Mouse (Mus musculus): ENCODE measurements at regions not wholly inside any gene's neighbourhood (a gene's known extent, or its start where the extent isn't known, plus 50 kb on each side); places are given as distances from the start of the nearest gene placed in this dataset.

GRCm38 (mm10) chr16:95893534-95894290 lies 97.0 kb downstream of the Psmg1 start:
- no peak for DNase-seq (ENCODE audit: extremely low read depth, insufficient read length, low spot score)

GRCm38 (mm10) chr16:95892356-95892755 lies 98.4 kb downstream of the Psmg1 start:
- no peak for DNase-seq (ENCODE audit: extremely low read depth, insufficient read length, low spot score)

- no peak for DNase-seq (ENCODE audit: extremely low read depth, insufficient read length, low spot score)
Observed at GRCm38 (mm10) chr16:95886131-95886530, 104.6 kb downstream of the Psmg1 start.

DNA sequence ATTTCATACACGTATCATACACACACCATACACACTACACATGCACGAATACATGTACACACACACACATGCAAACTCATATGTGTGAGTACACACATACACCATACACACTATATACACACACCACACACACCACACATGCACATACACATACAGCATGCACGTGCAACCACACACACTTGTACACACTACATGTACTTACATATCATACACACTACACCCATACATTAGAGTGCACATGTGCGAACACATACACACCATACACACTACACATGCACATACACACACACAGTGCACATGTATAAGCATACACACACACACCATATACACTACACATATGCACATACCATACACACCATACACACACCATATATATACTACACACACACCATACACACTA lies 117.5 kb downstream of the Psmg1 start:
- no peak for DNase-seq (ENCODE audit: extremely low read depth, insufficient read length, low spot score)

DNA sequence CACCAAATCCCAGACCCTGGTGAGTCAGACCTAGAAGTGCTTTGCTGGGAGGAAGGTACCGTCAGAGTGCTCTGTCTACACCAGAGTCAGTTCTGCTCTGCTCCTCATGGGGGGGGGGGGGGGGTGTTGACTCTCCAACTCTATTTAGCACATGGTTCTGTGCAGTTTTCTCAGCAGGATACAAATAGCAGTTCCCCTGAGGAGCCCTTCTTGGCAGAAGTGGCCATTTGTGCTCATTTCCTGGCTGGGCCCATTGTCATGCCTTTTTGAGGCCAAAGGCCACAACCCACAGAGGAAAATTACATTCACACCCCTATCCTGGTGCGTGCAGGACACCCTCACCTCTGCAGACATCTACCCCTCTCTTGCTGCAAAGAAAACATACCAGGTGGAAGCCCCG lies 118.3 kb downstream of the Psmg1 start:
- no peak for DNase-seq (ENCODE audit: extremely low read depth, insufficient read length, low spot score)

- no peak for DNase-seq (ENCODE audit: extremely low read depth, insufficient read length, low spot score)
Observed at GRCm38 (mm10) chr16:95870291-95870690, 120.5 kb downstream of the Psmg1 start.

- no peak for DNase-seq (ENCODE audit: extremely low read depth, insufficient read length, low spot score)
Observed at GRCm38 (mm10) chr16:95869501-95869900, 121.3 kb downstream of the Psmg1 start.

- no peak for DNase-seq (ENCODE audit: extremely low read depth, insufficient read length, low spot score)
Observed at GRCm38 (mm10) chr16:95868896-95869295, 121.9 kb downstream of the Psmg1 start.

DNA sequence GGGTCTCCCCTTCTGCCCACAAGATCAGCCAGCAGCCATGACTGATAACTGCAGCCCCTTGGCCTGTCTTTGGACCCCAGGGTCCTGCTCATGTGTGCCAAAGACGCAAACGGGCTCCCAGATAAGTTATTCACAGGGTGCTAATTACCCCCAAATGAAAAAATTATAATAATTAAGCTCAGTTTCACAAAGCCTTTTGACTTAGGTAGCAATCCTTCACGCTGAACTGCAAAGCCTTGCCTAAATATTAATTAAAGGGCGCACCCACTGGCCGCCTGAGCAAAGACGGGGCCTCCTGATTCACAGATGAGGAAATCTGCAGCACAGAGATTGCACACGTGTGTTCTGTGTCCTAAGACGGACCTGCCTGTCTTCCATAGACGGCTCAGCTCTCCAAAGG lies 123.2 kb downstream of the Psmg1 start:
- no peak for DNase-seq (ENCODE audit: extremely low read depth, insufficient read length, low spot score)

- DNase-seq (ENCODE audit: extremely low read depth, insufficient read length, low spot score): no peak
Observed at GRCm38 (mm10) chr16:95866866-95867420, 123.8 kb downstream of the Psmg1 start.

DNA sequence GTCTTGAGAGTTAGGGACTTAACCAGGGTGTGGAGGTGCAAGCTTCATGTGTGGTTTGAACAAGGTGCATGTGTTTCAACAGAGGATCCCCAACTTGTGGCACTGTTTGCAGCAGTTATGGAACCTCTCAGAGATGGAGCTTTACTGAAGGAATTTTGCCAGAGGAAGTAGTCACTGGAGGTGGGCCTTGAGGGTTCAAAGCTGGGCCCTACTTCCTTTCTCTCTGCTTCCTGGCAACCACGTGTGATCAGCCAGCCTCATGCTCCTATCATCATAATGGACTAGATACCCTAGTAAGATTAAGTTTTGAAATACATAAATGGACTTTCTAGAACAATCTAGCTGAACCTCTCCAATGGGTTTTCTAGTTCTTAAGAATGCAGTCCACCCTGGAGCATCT lies 125.2 kb downstream of the Psmg1 start:
- no peak for DNase-seq (ENCODE audit: extremely low read depth, insufficient read length, low spot score)

DNA sequence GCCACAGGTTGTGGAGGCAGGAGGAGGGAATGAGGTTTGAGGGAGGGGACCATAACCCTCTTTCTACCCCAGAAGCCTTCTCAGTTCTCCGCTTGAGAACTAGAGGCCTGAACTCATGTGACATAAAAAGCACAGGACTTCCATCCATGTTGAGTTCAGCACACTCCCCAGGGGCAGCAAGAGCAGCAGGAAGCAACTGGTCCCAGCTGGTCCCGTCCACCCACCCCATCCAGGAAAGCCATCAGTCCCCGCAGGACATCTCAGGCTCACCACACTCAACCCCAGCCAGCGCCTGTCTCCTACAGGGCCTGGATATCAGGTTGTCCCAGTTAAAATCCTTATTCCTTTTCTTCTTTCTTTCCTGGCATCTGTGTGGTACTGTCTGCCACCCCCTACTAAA lies 126.1 kb downstream of the Psmg1 start:
- no peak for DNase-seq (ENCODE audit: extremely low read depth, insufficient read length, low spot score)

DNA sequence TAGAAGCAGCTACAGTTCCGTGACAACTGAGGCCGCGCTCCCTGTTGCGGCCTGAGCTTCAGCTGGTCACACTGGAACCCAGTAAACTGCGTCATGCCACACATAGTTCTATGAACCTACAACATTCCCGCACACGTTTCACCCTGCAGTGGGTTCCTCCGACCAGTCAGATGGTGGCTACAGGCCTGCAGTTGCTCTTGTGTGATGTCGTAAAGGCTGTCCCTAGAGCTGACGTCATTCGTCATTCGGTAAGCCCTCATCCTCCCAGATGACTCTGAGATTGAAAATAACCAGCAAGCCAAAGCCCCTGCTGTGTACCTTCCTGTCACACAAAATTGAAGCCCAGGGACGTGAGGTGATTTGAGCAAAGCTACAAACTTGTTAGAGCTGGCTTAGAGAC lies 126.7 kb downstream of the Psmg1 start:
- no peak for DNase-seq (ENCODE audit: extremely low read depth, insufficient read length, low spot score)

DNA sequence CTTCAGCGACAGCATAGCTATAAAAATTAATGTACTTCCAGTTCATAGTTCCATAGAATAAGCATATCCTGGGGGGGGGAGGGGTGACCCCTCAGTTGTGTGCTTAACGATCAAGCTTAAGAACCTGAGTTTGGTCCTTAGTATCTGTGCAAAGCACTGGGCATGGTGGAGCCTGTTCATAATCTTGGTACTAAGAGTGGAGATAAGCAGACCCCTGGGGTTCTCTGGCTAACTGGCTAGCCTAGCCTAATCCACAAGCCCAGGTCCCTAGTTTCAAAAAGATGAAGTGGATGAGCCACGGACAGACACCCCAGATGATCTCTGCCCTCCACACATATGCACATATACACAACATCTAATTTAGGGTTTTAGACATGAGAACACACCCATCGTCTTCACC lies 127.2 kb downstream of the Psmg1 start:
- DNase-seq (ENCODE audit: extremely low read depth, insufficient read length, low spot score): no peak

DNA sequence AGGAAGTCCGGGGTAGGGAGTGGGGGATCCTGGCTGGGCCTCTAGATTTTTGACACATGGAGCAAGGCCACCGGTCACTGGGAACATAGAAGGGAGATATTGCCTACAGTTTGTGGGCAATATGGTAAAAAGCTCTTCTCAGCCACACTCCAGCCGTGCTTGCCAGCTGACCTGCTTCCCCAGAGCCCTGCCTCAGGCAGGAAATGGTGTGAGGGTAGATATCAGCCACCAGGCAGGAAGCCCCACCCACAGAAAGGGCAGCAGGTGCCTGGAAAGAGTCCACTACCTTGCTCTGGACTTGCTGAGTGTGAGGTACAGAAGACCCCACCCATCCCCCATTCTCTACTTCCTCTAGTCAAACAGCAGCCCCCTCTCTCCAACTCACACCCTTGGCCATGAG lies 128.1 kb downstream of the Psmg1 start:
- no peak for DNase-seq (ENCODE audit: extremely low read depth, insufficient read length, low spot score)

DNA sequence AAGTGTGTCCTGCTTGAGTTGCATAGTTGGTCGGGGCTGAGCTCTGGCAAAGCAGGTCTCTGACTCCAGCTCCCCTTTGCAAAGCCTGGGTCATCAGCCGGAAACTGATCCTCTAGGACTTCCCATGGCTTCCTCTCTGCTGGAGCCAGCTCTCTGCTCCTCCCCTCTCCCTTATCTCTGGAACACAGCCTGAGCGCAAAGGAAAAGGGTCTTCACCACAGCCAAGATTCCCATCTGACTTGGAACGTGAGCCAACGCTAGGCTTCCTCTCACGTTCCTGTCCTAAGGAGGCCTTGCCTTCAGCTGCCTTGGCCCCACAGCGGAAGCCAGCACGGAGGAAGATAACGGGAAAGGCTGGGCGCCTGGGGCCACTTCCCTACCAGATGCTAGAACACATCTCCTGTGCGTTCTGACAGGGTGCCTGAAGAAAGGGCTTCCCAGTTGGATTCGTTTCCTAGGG lies 129.5 kb downstream of the Psmg1 start:
- no peak for DNase-seq (ENCODE audit: extremely low read depth, insufficient read length, low spot score)

GRCm38 (mm10) chr16:95860810-95861209 lies 129.9 kb downstream of the Psmg1 start:
- no peak for DNase-seq (ENCODE audit: extremely low read depth, insufficient read length, low spot score)

DNA sequence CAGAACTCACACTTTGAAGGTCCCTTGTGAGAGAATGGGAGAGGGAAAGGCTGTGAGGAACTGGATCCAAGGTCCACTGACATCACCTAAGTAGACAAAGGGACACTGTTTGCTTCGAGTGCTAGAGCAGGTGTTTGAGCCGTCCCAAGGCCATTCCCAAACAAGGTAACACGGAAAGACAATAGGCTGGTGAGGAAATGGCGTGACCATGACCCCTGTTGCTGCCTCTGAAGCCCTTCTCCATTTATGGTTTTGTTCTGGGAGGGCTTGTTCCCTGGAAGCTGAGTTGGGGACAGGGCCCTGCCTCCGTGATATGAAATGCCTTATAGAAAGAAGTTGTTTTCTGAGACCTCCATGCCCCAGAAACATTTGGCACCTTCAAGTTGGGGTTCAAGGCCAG lies 130.6 kb downstream of the Psmg1 start:
- no peak for DNase-seq (ENCODE audit: extremely low read depth, insufficient read length, low spot score)

GRCm38 (mm10) chr16:95857403-95857802 lies 133.4 kb downstream of the Psmg1 start:
- DNase-seq (ENCODE audit: extremely low read depth, insufficient read length, low spot score): no peak

DNA sequence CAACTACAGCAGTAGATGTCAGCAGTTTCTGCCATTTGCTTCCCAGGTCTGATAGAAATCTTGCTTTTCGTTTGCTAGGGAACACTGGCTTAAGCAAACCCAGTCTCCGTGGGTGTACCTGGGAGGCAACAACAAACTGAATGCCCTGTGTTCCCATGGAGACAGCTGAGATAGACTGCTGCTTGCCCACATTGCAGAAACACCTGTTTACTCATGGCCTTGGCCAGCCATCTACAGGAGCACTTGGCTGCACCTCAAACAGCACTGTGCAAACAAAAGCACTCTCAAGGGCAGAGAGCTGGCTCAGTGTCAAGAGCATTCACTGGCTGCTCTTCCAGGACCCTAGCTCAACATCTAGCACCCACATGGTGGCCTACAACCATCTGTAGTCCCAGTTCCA lies 135.5 kb downstream of the Psmg1 start:
- DNase-seq (ENCODE audit: extremely low read depth, insufficient read length, low spot score): no peak

GRCm38 (mm10) chr16:95851907-95852306 lies 138.9 kb downstream of the Psmg1 start:
- no peak for DNase-seq (ENCODE audit: extremely low read depth, insufficient read length, low spot score)

DNA sequence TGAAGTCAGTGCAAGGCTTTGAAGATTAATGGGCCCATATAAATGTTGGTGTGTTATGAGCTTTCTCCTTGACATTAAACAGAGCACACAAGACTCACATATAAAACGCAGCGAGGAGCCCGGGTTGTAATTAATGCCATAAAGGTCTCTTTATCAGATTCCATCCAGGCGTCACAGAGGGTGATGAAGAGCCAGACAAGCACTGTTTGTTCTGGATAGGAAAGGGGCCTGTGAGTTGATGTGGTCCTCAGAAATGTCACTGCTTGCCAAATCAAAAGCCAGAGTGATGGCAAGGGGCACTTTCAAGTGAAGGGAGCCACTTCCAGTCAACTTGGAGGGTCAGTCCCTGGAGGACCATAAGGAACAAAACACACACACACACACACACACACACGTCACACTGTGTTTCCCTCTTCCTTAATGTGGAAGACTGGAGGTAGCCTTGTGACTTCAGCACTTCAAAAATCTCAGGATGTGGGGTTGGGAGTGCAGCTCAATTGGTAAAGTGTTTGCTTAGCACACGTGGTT lies 142.1 kb downstream of the Psmg1 start:
- DNase-seq (ENCODE audit: extremely low read depth, insufficient read length, low spot score): no peak
